In genomic region chr5:36151086-36151485, GRCm38 (mm10) we compare ENCODE assay signal across 20 mouse cellular contexts. TPM values are rescaled to one million over a fixed set of nuclear protein-coding genes. Genes with fewer than 3 reads are reported as not detected.
"Had no signal": no experiment of that assay in that cellular context is flagged by ENCODE, and none has a peak within 500 bp of the region (broad histone marks: within the 10 kb centered on the region; RNA-seq: fewer than 3 reads in every experiment).

No protein-coding gene starts in this region.

- H3K27me3 ChIP-seq: liver, embryonic 12.5 days; liver, embryonic 15.5 days; lung, embryonic 15.5 days; midbrain, embryonic 15.5 days; neural tube, embryonic 12.5 days had no signal

- ATAC-seq: hindbrain, postnatal 0 days; inflammation-experienced regulatory T-cells, adult 6 months; intestine, embryonic 16.5 days; liver, embryonic 12.5 days; midbrain, embryonic 15.5 days had no signal

- H3K4me1 ChIP-seq: liver, embryonic 15.5 days; megakaryocyte, embryonic 14.5 days had no signal

- DNase-seq: layer of hippocampus, adult 9-11 months; lung, adult 18-20 months; lung, postnatal 10 days; lung, postnatal 36 days; thymus, adult 18-20 months; thymus, postnatal 36 days had no signal

- H3K36me3 ChIP-seq: liver, embryonic 12.5 days; liver, embryonic 15.5 days; lung, embryonic 15.5 days; midbrain, embryonic 15.5 days; neural tube, embryonic 12.5 days; neural tube, embryonic 15.5 days had no signal

- H3K4me2 ChIP-seq: liver, embryonic 12.5 days; liver, embryonic 15.5 days; lung, embryonic 15.5 days; midbrain, embryonic 11.5 days; midbrain, embryonic 15.5 days; neural tube, embryonic 12.5 days; neural tube, embryonic 15.5 days had no signal

- H3K27ac ChIP-seq: hindbrain, postnatal 0 days; layer of hippocampus, adult 2 months; liver, embryonic 12.5 days; liver, embryonic 15.5 days; lung, embryonic 15.5 days; midbrain, embryonic 15.5 days; neural tube, embryonic 12.5 days; neural tube, embryonic 15.5 days had no signal

- H3K9ac ChIP-seq: liver, embryonic 12.5 days; liver, embryonic 15.5 days; lung, embryonic 15.5 days; midbrain, embryonic 15.5 days; neural tube, embryonic 12.5 days; neural tube, embryonic 15.5 days had no signal

- H3K4me3 ChIP-seq: layer of hippocampus, adult 2 months; liver, embryonic 12.5 days; liver, embryonic 15.5 days; lung, embryonic 15.5 days; megakaryocyte, embryonic 14.5 days; midbrain, embryonic 15.5 days; neural tube, embryonic 12.5 days; neural tube, embryonic 15.5 days had no signal

- H3K9me3 ChIP-seq: liver, embryonic 12.5 days; liver, embryonic 15.5 days; lung, embryonic 15.5 days; megakaryocyte, embryonic 14.5 days; midbrain, embryonic 15.5 days; neural tube, embryonic 12.5 days; neural tube, embryonic 15.5 days had no signal

RNA-seq across cellular contexts. Expression of gene Psapl1, which starts 52.7 kb away (rescaled TPM):
- polyA plus RNA-seq: hindbrain, postnatal 0 days; inflammation-experienced regulatory T-cells, adult 6 months; liver, embryonic 12.5 days; neural tube, embryonic 12.5 days; neural tube, embryonic 15.5 days; spleen, adult 2 months; testis, adult 2 months had no signal
